ENCODE assay signal across 8 mouse cellular contexts in the genomic region with DNA sequence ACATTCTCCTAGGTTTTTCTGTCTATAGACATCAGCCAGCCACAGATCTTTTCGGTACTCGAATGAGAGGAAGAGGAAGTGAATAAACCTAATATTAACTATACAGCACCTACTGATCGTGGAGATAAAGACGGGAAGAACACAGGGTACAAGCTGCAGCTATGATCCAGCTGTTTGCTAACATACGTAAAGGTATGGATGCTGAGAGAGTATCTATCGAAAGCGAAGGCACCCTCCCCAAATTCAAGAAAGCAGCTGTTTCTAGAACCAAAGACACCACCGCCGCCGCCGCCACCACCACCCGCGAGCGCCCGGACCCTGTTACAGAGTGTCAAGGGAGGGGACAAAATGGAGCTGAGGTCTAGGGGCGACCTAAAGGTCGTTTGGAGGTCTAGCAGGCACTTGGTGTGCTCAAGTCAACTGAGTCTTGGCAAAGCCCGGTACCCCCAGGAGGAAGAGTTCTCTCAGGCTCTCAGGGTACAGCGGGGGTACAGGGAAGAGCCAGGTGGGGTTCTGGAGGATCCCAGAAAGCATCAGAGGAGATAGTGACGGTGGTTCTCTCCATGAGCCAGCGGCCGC. TPM values are rescaled to one million over a fixed set of nuclear protein-coding genes. Genes with fewer than 3 reads are reported as not detected.
A peak's percentile ranks its signal among the peaks of the same experiment; 100 is the strongest.
DNase-seq lines count a peak whose midpoint lies in the region; ATAC-seq and TF ChIP-seq lines count a peak whose summit lies in the region.

No protein-coding gene starts in this region.

- H3K9me3 ChIP-seq in heart, embryonic 13.5 days, result no peaks in the 10 kb centered on the region

- peak overlapping the region; percentile 70 for H3K4me3 ChIP-seq in heart, embryonic 13.5 days
- peak overlapping the region; percentile 97 for H3K4me3 ChIP-seq in small intestine, adult 2 months (ENCODE audit: low read depth, low read length)

- TF ChIP-seq CTCF in small intestine, adult 2 months (IDR thresholded peaks at IDR 0.05; ENCODE audit: extremely low read depth, insufficient read length, insufficient replicate concordance, low read depth, low read length), result no peak

- H3K4me1 ChIP-seq in heart, embryonic 13.5 days, result peaks cover 5% of the 10 kb centered on the region; the same call in 1 of the 2 replicates
- H3K4me1 ChIP-seq in small intestine, adult 2 months (ENCODE audit: control insufficient read depth, insufficient read depth, insufficient read length, low read length), result no peaks in the 10 kb centered on the region

- H3K27me3 ChIP-seq in heart, embryonic 13.5 days (replicated peaks), result peaks cover 14% of the 10 kb centered on the region; the same call in 1 of the 2 replicates
- H3K27me3 ChIP-seq in small intestine, adult 2 months (ENCODE audit: control insufficient read depth, insufficient read depth, low read length), result no peaks in the 10 kb centered on the region

- peak overlapping the region; percentile 88 for H3K27ac ChIP-seq in heart, embryonic 13.5 days (replicated peaks)
- peak overlapping the region; percentile 35; the same call in 1 of the 2 replicates for H3K27ac ChIP-seq in small intestine, adult 2 months (ENCODE audit: insufficient read depth, low read depth, low read length)

- H3K36me3 ChIP-seq in heart, embryonic 13.5 days, result no peaks in the 10 kb centered on the region
- H3K36me3 ChIP-seq in small intestine, adult 2 months (ENCODE audit: control insufficient read depth, insufficient read depth, low read length), result no peaks in the 10 kb centered on the region

- WGBS in heart, embryonic 13.5 days, result 6% methylated on average over 22 of the region's 22 CpGs
- 12% methylated on average over 22 of the region's 22 CpGs for WGBS in small intestine, adult 2 months

- TF ChIP-seq POLR2A in small intestine, adult 2 months (IDR thresholded peaks at IDR 0.05; ENCODE audit: low read depth, low read length), result no peak

- peak; percentile 66 for DNase-seq in A20 (ENCODE audit: low read depth, low spot score)
- peak; percentile 45 for DNase-seq in CD4-positive, CD25-positive, alpha-beta regulatory T cell, adult 2 months (ENCODE audit: low read depth, low spot score)
- peak; percentile 35 to 40 for DNase-seq in cerebellum, postnatal 10 days
- DNase-seq in kidney, postnatal 4 days, result peak; percentile 13 to 21
- DNase-seq in lung, postnatal 36 days, result peak; percentile 18

- H3K4me2 ChIP-seq in heart, embryonic 13.5 days, result peak overlapping the region; percentile 71

- ATAC-seq in heart, embryonic 13.5 days (ENCODE audit: extremely low read depth, insufficient number of reproducible peaks, low FRiP score, low TSS enrichment), result peak; percentile 16; the same call in 1 of the 2 replicates
- ATAC-seq in erythroid progenitor cell, adult 5-6 weeks (replicated peaks; ENCODE audit: low FRiP score, poor library complexity, severe bottlenecking), result no peak; the same call in 1 of the 2 replicates

- peak overlapping the region; percentile 86 for H3K9ac ChIP-seq in heart, embryonic 13.5 days

RNA-seq across cellular contexts. Expression of a gene that starts 0.7 kb away (rescaled TPM):
- 12.8 and 13.0 TPM in 2 replicates for polyA plus RNA-seq in heart, embryonic 13.5 days (2015; fragmentation: Nextera tagmentation; extraction: Ambion mirVana)
- polyA plus RNA-seq in small intestine, adult 2 months (2012; rRNA removed), result 0.37 and 0.43 TPM in 2 replicates
- 22.7 and 33.5 TPM in 2 replicates for total RNA-seq in erythroid progenitor cell, adult 5-6 weeks (2015; ENCODE audit: low replicate concordance)
- 22.7 and 27.5 TPM in 2 replicates for total RNA-seq in erythroid progenitor cell, adult 5-6 weeks (2017; ENCODE audit: low replicate concordance)
